8 mouse cellular contexts compared by ENCODE assay signal in the genomic region with DNA sequence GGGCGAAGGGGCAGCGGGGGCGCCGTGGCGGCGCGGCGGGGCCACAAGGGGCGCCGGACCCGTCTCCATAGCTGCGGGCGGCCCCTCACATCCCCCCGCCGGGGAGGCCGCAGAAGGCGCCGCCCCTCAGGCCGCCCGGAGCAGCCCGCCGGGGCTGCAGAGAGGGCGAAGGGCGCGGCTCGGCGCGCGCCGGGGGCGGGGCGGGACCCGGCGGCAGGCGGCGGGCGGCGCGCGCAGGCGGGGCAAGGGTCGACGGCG. TPM values are rescaled to one million over a fixed set of nuclear protein-coding genes. Genes with fewer than 3 reads are reported as not detected.
A peak's percentile ranks its signal among the peaks of the same experiment; 100 is the strongest.
DNase-seq lines count a peak whose midpoint lies in the region; ATAC-seq and TF ChIP-seq lines count a peak whose summit lies in the region.

A gene (minus strand): TSS at position 174 of the 258 bp plus-strand sequence.

- WGBS in kidney, postnatal 0 days = under 1% methylated on average over 33 of the region's 44 CpGs
- WGBS in intestine, embryonic 15.5 days = under 1% methylated on average over 26 of the region's 44 CpGs

- no peaks in the 10 kb centered on the region for H3K9me3 ChIP-seq in kidney, postnatal 0 days (replicated peaks; ENCODE audit: low read length)
- no peaks in the 10 kb centered on the region for H3K9me3 ChIP-seq in intestine, embryonic 15.5 days

- peak within 1 kb of the TSS; percentile 98 for H3K4me2 ChIP-seq in kidney, postnatal 0 days (ENCODE audit: low read length)
- peak within 1 kb of the TSS; percentile 93 for H3K4me2 ChIP-seq in intestine, embryonic 15.5 days (replicated peaks)

- H3K27me3 ChIP-seq in kidney, postnatal 0 days (ENCODE audit: insufficient read depth, low read length) = no peaks in the 10 kb centered on the region
- H3K27me3 ChIP-seq in intestine, embryonic 15.5 days (replicated peaks) = no peaks in the 10 kb centered on the region

- intact Hi-C loops in gastrocnemius, postnatal 14 days (cut with DNase I; ENCODE audit: low total_unique reads) = no loop called here

- peaks cover 16% of the 10 kb centered on the region; the same call in 1 of the 2 replicates for H3K4me1 ChIP-seq in kidney, postnatal 0 days (replicated peaks; ENCODE audit: insufficient read depth, low read length)
- peaks cover 22% of the 10 kb centered on the region for H3K4me1 ChIP-seq in intestine, embryonic 15.5 days (replicated peaks)

- peaks cover 7% of the 10 kb centered on the region for H3K36me3 ChIP-seq in kidney, postnatal 0 days (ENCODE audit: insufficient read depth, low read length)
- 0 out of 2 replicates have a peak, but pooled peaks cover 3% of the 10 kb centered on the region for H3K36me3 ChIP-seq in intestine, embryonic 15.5 days

- peak within 1 kb of the TSS; percentile 92 for H3K9ac ChIP-seq in kidney, postnatal 0 days (ENCODE audit: low read depth, low read length)
- H3K9ac ChIP-seq in intestine, embryonic 15.5 days = peak within 1 kb of the TSS; percentile 95

- peak within 1 kb of the TSS; percentile 93 for H3K4me3 ChIP-seq in kidney, postnatal 0 days (replicated peaks; ENCODE audit: low read depth, low read length)
- H3K4me3 ChIP-seq in intestine, embryonic 15.5 days (replicated peaks) = peak within 1 kb of the TSS; percentile 90

- H3K27ac ChIP-seq in kidney, postnatal 0 days = peak within 1 kb of the TSS; percentile 91
- peak within 1 kb of the TSS; percentile 87 for H3K27ac ChIP-seq in intestine, embryonic 15.5 days

- no peak for TF ChIP-seq CTCF in kidney, postnatal 0 days (IDR thresholded peaks at IDR 0.05; ENCODE audit: low read depth)

- no peak for DNase-seq in kidney, postnatal 0 days (ENCODE audit: low spot score)
- DNase-seq in kidney, postnatal 14 days = no peak
- DNase-seq in adrenal gland, postnatal 10 days = peak; percentile 64
- DNase-seq in gastrocnemius, postnatal 14 days = no peak
- no peak for DNase-seq in frontal cortex, postnatal 36 days (ENCODE audit: low spot score in 2 of 2)
- no peak for DNase-seq in kidney, postnatal 4 days

- peak; percentile 33 for ATAC-seq in kidney, postnatal 0 days (replicated peaks; ENCODE audit: low FRiP score, low read depth)
- ATAC-seq in intestine, embryonic 15.5 days = peak; percentile 61
- ATAC-seq in megakaryocyte-erythroid progenitor cell, adult 5-6 weeks (replicated peaks; ENCODE audit: low FRiP score, low TSS enrichment, poor library complexity, severe bottlenecking) = no peak

RNA-seq across cellular contexts. Expression of the gene that starts here (rescaled TPM):
- polyA plus RNA-seq in kidney, postnatal 0 days (2015; fragmentation: Nextera tagmentation; extraction: Ambion mirVana) = 14.9 and 16.9 TPM in 2 replicates
- 10 to 100 TPM; 39.0 to 40.5 TPM for total RNA-seq in adrenal gland, postnatal 10 days (2021)
- 10 to 100 TPM; 32.1 to 32.9 TPM for total RNA-seq in gastrocnemius, postnatal 14 days (2021)
- polyA plus RNA-seq in intestine, embryonic 15.5 days (2015; fragmentation: Nextera tagmentation; extraction: Ambion mirVana) = 23.2 and 23.6 TPM in 2 replicates
- total RNA-seq in megakaryocyte-erythroid progenitor cell, adult 5-6 weeks (2014; fragmentation: Nextera tagmentation) = 25.5 and 35.8 TPM in 2 replicates
- 23.9 and 41.0 TPM in 2 replicates for total RNA-seq in megakaryocyte-erythroid progenitor cell, adult 5-6 weeks (2017)
